Mouse (Mus musculus) bone marrow, adult 2 months (tissue): ENCODE data around the gene Espn.
A peak's percentile ranks its signal among the peaks of the same experiment; 100 is the strongest.

Experiments used
- CTCF ChIP-seq: fragments of 200-500 bp; IDR thresholded peaks from 2 replicates; pipeline ENCODE4 v1.5.1; 2011; ENCODE audit warnings: low read length, control low read depth; ENCODE audit not compliant: control insufficient read depth, insufficient read depth
- POLR2A ChIP-seq: fragments of 200-500 bp; IDR thresholded peaks from 2 replicates; pipeline ENCODE4 v1.6.1; 2011; ENCODE audit warnings: low read depth, mild to moderate bottlenecking, control low read depth, low read length, borderline replicate concordance; ENCODE audit not compliant: control insufficient read depth

DNA sequence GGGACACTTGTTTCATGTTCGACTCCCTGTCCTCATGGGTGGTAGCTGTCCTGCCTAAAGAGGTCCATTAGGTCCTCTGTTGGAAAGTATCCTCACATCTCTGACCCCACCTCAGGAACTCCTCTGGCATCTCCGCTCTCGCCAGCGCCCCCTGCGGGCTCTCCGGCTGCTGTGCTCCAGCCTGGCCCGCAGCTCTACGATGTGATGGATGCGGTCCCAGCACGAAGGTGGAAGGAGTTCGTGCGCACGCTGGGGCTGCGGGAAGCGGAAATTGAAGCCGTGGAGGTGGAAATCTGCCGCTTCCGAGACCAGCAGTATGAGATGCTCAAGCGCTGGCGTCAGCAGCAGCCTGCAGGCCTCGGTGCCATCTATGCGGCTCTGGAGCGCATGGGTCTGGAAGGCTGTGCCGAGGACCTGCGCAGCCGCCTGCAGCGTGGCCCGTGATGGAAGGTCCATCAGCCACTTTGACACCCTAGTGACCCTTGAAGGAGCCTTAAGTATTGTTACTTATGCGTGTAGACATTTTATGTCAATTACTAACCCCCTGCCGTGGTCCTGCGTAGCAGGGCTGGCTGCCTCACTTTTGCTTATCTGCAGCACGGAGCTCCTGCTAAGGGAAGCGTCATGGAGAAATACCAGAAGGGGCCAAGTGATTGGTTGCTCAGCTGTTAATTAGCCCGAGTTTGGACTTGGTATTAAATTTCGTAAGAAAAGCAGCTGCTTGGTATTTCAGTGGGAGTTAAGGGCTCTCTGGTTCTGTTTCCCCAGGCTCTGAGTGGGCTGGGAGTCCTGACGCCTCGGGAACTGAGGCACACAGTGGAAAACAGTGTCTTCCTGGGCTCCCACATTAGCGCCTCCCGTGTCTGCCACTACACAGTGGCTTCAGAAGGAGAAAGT lies 32.5 kb downstream of the Espn start:
- TF ChIP-seq CTCF (peak; percentile 28; the same call in 1 of the 2 replicates), POLR2A (no peak)
